29 mouse cellular contexts compared by ENCODE assay signal in the genomic region with DNA sequence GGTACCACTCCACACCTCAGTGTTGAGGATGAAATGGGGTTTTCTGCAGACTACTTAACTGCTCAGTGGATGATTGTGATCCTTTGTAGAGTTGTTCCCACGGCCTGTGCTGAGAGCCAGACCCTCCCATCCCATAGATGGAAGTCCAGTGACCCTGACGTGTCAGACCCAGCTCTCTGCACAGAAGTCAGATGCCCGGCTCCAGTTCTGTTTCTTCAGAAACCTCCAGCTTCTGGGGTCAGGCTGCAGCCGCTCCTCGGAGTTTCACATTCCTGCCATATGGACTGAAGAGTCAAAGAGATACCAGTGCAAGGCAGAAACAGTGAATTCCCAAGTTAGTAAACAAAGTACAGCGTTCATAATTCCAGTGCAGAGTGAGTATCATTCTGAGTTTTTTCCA. TPM values are rescaled to one million over a fixed set of nuclear protein-coding genes. Genes with fewer than 3 reads are reported as not detected.
DNase-seq lines count a peak whose midpoint lies in the region; ATAC-seq and TF ChIP-seq lines count a peak whose summit lies in the region.
"Had no signal": no experiment of that assay in that cellular context is flagged by ENCODE, and none has a peak within 500 bp of the region (broad histone marks: within the 10 kb centered on the region; RNA-seq: fewer than 3 reads in every experiment).

No protein-coding gene starts in this region.

- no peaks in the 10 kb centered on the region for H3K4me1 ChIP-seq in lung, embryonic 14.5 days (ENCODE audit: insufficient read depth)
- no peaks in the 10 kb centered on the region for H3K4me1 ChIP-seq in lung, adult 2 months (ENCODE audit: control insufficient read depth, insufficient read depth, low read length)
- no peaks in the 10 kb centered on the region for H3K4me1 ChIP-seq in lung, postnatal 0 days (ENCODE audit: insufficient read depth, low read depth, low read length)
- H3K4me1 ChIP-seq: embryonic facial prominence, embryonic 10.5 days; embryonic facial prominence, embryonic 12.5 days; forebrain, embryonic 13.5 days; forebrain, embryonic 15.5 days had no signal

- no peak overlapping the region for H3K4me3 ChIP-seq in lung, embryonic 14.5 days (ENCODE audit: low read depth, low read length)
- H3K4me3 ChIP-seq in lung, adult 2 months (replicated peaks; ENCODE audit: extremely low read depth, low read depth, low read length) = no peak overlapping the region
- no peak overlapping the region for H3K4me3 ChIP-seq in lung, postnatal 0 days (ENCODE audit: low read depth, low read length)
- H3K4me3 ChIP-seq: embryonic facial prominence, embryonic 10.5 days; embryonic facial prominence, embryonic 12.5 days; forebrain, embryonic 13.5 days; forebrain, embryonic 15.5 days had no signal

- no peaks in the 10 kb centered on the region for H3K36me3 ChIP-seq in lung, embryonic 14.5 days (ENCODE audit: insufficient read depth)
- no peaks in the 10 kb centered on the region for H3K36me3 ChIP-seq in lung, postnatal 0 days (ENCODE audit: insufficient read depth, low read length)
- H3K36me3 ChIP-seq: embryonic facial prominence, embryonic 10.5 days; embryonic facial prominence, embryonic 12.5 days; forebrain, embryonic 15.5 days; G1E had no signal

- H3K27me3 ChIP-seq in lung, embryonic 14.5 days (ENCODE audit: insufficient read depth, low read length) = no peaks in the 10 kb centered on the region
- H3K27me3 ChIP-seq in lung, postnatal 0 days (replicated peaks; ENCODE audit: insufficient read depth, low read length) = no peaks in the 10 kb centered on the region
- H3K27me3 ChIP-seq: CH12.LX; embryonic facial prominence, embryonic 12.5 days; forebrain, embryonic 13.5 days; forebrain, embryonic 15.5 days had no signal

- no peak for TF ChIP-seq CTCF in lung, embryonic 14.5 days (IDR thresholded peaks at IDR 0.05; ENCODE audit: low read depth)
- no peak for TF ChIP-seq CTCF in lung, adult 2 months (IDR thresholded peaks at IDR 0.05; ENCODE audit: insufficient read depth, low read length)
- no peak for TF ChIP-seq CTCF in lung, postnatal 0 days (IDR thresholded peaks at IDR 0.05)

- WGBS in lung, embryonic 14.5 days = 45% methylated on average over 6 of the region's 6 CpGs
- WGBS in lung, adult 2 months = 59% methylated on average over 6 of the region's 6 CpGs
- 50% methylated on average over 6 of the region's 6 CpGs for WGBS in lung, postnatal 0 days

- no peaks in the 10 kb centered on the region for H3K9me3 ChIP-seq in lung, embryonic 14.5 days (ENCODE audit: low read depth, low read length)
- no peaks in the 10 kb centered on the region for H3K9me3 ChIP-seq in lung, postnatal 0 days (ENCODE audit: low read length)
- H3K9me3 ChIP-seq: embryonic facial prominence, embryonic 10.5 days; embryonic facial prominence, embryonic 12.5 days; forebrain, embryonic 13.5 days; forebrain, embryonic 15.5 days; G1E had no signal

- H3K27ac ChIP-seq in lung, embryonic 14.5 days (ENCODE audit: low read depth) = no peak overlapping the region
- no peak overlapping the region for H3K27ac ChIP-seq in lung, postnatal 0 days (ENCODE audit: low read length)
- H3K27ac ChIP-seq: embryonic facial prominence, embryonic 10.5 days; embryonic facial prominence, embryonic 12.5 days; forebrain, embryonic 13.5 days; forebrain, embryonic 15.5 days had no signal

- H3K9ac ChIP-seq in lung, embryonic 14.5 days = no peak overlapping the region
- no peak overlapping the region for H3K9ac ChIP-seq in lung, postnatal 0 days (replicated peaks; ENCODE audit: low read depth)
- H3K9ac ChIP-seq: embryonic facial prominence, embryonic 12.5 days; forebrain, embryonic 13.5 days; forebrain, embryonic 15.5 days had no signal

- no peak for TF ChIP-seq POLR2A in lung, adult 2 months (IDR thresholded peaks at IDR 0.05; ENCODE audit: borderline replicate concordance, extremely low read depth, low read depth, low read length)

- ATAC-seq in lung, embryonic 14.5 days (ENCODE audit: insufficient read depth) = no peak
- ATAC-seq in lung, postnatal 0 days = peak; percentile 40
- ATAC-seq: CD4-positive, CD25-positive, alpha-beta regulatory T cell, adult 4 months; forebrain, embryonic 13.5 days; forebrain, embryonic 15.5 days had no signal

- TF ChIP-seq EP300 in lung, postnatal 0 days (IDR thresholded peaks at IDR 0.05) = no peak

- H3K4me2 ChIP-seq in lung, embryonic 14.5 days = no peak overlapping the region
- H3K4me2 ChIP-seq in lung, postnatal 0 days (replicated peaks; ENCODE audit: low read depth, low read length) = no peak overlapping the region
- H3K4me2 ChIP-seq: embryonic facial prominence, embryonic 12.5 days; forebrain, embryonic 13.5 days; forebrain, embryonic 15.5 days had no signal

- peak; percentile 3 for DNase-seq in lung, embryonic 14.5 days
- no peak for DNase-seq in lung, adult 2 months
- peak; percentile 11 for DNase-seq in lung, postnatal 0 days (ENCODE audit: low spot score)
- DNase-seq in lung, postnatal 36 days = no peak
- DNase-seq in retina, embryonic 14.5 days (ENCODE audit: low spot score) = peak; percentile 0
- no peak for DNase-seq in retina, postnatal 1 day
- DNase-seq in yolk sac, embryonic 10.5 days (ENCODE audit: low spot score) = peak; percentile 29
- no peak for DNase-seq in gastrocnemius, adult 8-10 months (ENCODE audit: low spot score in 2 of 2)
- DNase-seq: adrenal gland, adult 2 months; adrenal gland, postnatal 10 days; adrenal gland, postnatal 25 days; B cell, adult 2 months; cerebellum, adult 11 months; cerebellum, adult 18-20 months; cerebellum, adult 8-10 months; cerebellum, postnatal 10 days; cerebellum, postnatal 25 days had no signal

RNA-seq across cellular contexts. Expression of a gene that starts 8.4 kb away (rescaled TPM):
- not detected in 2 replicates for polyA plus RNA-seq in lung, embryonic 14.5 days (2014; fragmentation: Nextera tagmentation; extraction: Ambion mirVana)
- 0.14 and 0.18 TPM in 2 replicates for polyA plus RNA-seq in lung, adult 2 months (2012; rRNA removed)
- not detected in 2 replicates for polyA plus RNA-seq in lung, postnatal 0 days (2015; fragmentation: Nextera tagmentation; extraction: Ambion mirVana)
- total RNA-seq in gastrocnemius, adult 8-10 months (2022) = not detected
- total RNA-seq: adrenal gland, adult 2 months; adrenal gland, postnatal 10 days; adrenal gland, postnatal 25 days; adrenal gland, postnatal 4 days had no signal
- polyA plus RNA-seq: adrenal gland, adult 2 months; brain, embryonic 14.5 days; CD4-positive, CD25-positive, alpha-beta regulatory T cell, adult 4 months; cortical plate, adult 2 months; embryonic facial prominence, embryonic 10.5 days; embryonic facial prominence, embryonic 12.5 days; embryonic facial prominence, embryonic 14.5 days; forebrain, embryonic 11.5 days; forebrain, embryonic 13.5 days; forebrain, embryonic 15.5 days; G1E had no signal

Comparison
In these comparisons a context has a peak if more than half of its experiments do, and no peak if none do; other contexts are left out.
1. DNase-seq: peak in lung, embryonic 14.5 days (single experiment), lung, postnatal 0 days (single experiment), retina, embryonic 14.5 days (single experiment) and yolk sac, embryonic 10.5 days (single experiment); none in lung, adult 2 months (single experiment), lung, postnatal 36 days (single experiment), retina, postnatal 1 day (single experiment) and gastrocnemius, adult 8-10 months (0 of 2).